Mouse (Mus musculus) liver, postnatal 0 days (tissue): Measurements from ENCODE around the gene Esp36.
"Not testable (repeated sequence)": the region's sequence is repeated elsewhere in the genome, so short reads cannot be mapped to it uniquely, and the experiment has no call there.

Experiments
- CTCF ChIP-seq: sonication (generic); IDR thresholded peaks from 2 replicates; pipeline ENCODE4 v1.5.1; 2016; ENCODE audit warnings: antibody characterized with exemption, low read depth
- EP300 ChIP-seq: IDR thresholded peaks from 2 replicates; pipeline ENCODE4 v1.6.1; 2016; ENCODE audit warnings: antibody characterized with exemption, low read depth, mild to moderate bottlenecking

DNA sequence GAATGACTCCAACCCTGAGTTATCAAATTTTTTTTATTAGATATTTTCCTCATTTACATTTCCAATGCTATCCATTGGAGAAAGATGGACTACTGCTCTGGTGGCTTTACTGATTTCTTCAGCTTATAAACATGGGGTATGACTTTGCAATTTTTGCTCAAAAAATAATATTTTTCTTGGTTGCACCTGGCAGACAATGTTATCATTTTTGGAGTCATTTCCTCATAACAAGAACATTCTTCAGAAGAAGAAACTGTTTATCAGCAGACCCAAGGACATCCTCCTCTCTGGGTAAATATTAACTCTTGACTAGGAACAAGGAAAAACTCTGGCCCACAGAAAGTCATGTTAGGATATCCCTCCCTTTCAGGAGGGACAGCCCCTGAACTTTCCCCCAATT, 36.2 kb upstream of the Esp36 start:
- not testable (repeated sequence) for TF ChIP-seq CTCF, EP300
